Mouse (Mus musculus): Measurements from ENCODE around the gene Gad1. TPM values are rescaled to one million over a fixed set of nuclear protein-coding genes. Genes with fewer than 3 reads are reported as not detected.

Gad1 gene
- total RNA-seq, 2 experiments from 2014 or later = 2.1 to 2.6 TPM

- peak in 1 of 2 experiments; percentile 24 for DNase-seq (ENCODE audit: low spot score in 2 of 2)
Measured at GRCm38 (mm10) chr2:70620225-70620624, 67.4 kb downstream of the Gad1 start.

- no peak for DNase-seq (ENCODE audit: low spot score in 2 of 2)
Measured at GRCm38 (mm10) chr2:70622244-70622643, 69.4 kb downstream of the Gad1 start.

GRCm38 (mm10) chr2:70625761-70626160 is 72.9 kb downstream of the Gad1 start:
- DNase-seq (ENCODE audit: low spot score in 2 of 2) = no peak

- no peak for DNase-seq (ENCODE audit: low spot score in 2 of 2)
Measured at GRCm38 (mm10) chr2:70628397-70628796, 75.5 kb downstream of the Gad1 start.

GRCm38 (mm10) chr2:70629339-70629761 is 76.5 kb downstream of the Gad1 start:
- no peak for DNase-seq (ENCODE audit: low spot score in 2 of 2)

- DNase-seq (ENCODE audit: low spot score in 2 of 2) = no peak
Measured at GRCm38 (mm10) chr2:70629921-70630320, 77.0 kb downstream of the Gad1 start.

GRCm38 (mm10) chr2:70631321-70631720 is 78.4 kb downstream of the Gad1 start:
- DNase-seq (ENCODE audit: low spot score in 2 of 2) = no peak

GRCm38 (mm10) chr2:70632412-70632811 is 79.5 kb downstream of the Gad1 start:
- DNase-seq (ENCODE audit: low spot score in 2 of 2) = no peak

GRCm38 (mm10) chr2:70634028-70634690 is 81.3 kb downstream of the Gad1 start:
- no peak for DNase-seq (ENCODE audit: low spot score in 2 of 2)

- DNase-seq (ENCODE audit: low spot score in 2 of 2) = no peak
Measured at GRCm38 (mm10) chr2:70640968-70641367, 88.1 kb downstream of the Gad1 start.

GRCm38 (mm10) chr2:70642971-70643565 is 90.2 kb downstream of the Gad1 start:
- DNase-seq (ENCODE audit: low spot score in 2 of 2) = no peak

- no peak for DNase-seq (ENCODE audit: low spot score in 2 of 2)
Measured at GRCm38 (mm10) chr2:70645266-70645780, 92.5 kb downstream of the Gad1 start.

- no peak for DNase-seq (ENCODE audit: low spot score in 2 of 2)
Measured at GRCm38 (mm10) chr2:70647681-70648080, 94.8 kb downstream of the Gad1 start.

- DNase-seq (ENCODE audit: low spot score in 2 of 2) = no peak
Measured at GRCm38 (mm10) chr2:70648271-70648670, 95.4 kb downstream of the Gad1 start.

- DNase-seq (ENCODE audit: low spot score in 2 of 2) = no peak
Measured at GRCm38 (mm10) chr2:70649471-70649870, 96.6 kb downstream of the Gad1 start.

Other genes starting within 250 kb of the Gad1 start
- gene Sp5, start 78.1 kb upstream of the Gad1 start, total RNA-seq (2021) = 1 to 10 TPM; 3.2 to 3.4 TPM
- gene Erich2, start 44.3 kb upstream of the Gad1 start, total RNA-seq (2021) = under 1 TPM; 0.28 to 0.76 TPM
- 100 to 1,000 TPM; 106 to 110 TPM for gene Gorasp2, start 108.5 kb downstream of the Gad1 start, total RNA-seq (2021)
- gene Gm26558, start 109.0 kb downstream of the Gad1 start, total RNA-seq (2021) = under 1 TPM in 1 of 2 experiments, not detected in 1; 0.48 TPM